Mouse (Mus musculus): ENCODE results near the gene Fars2. TPM values are rescaled to one million over a fixed set of nuclear protein-coding genes. Genes with fewer than 3 reads are reported as not detected.

The Fars2 gene
- polyA plus RNA-seq, 1 experiment from 2014 or later: 31.7 TPM

DNA sequence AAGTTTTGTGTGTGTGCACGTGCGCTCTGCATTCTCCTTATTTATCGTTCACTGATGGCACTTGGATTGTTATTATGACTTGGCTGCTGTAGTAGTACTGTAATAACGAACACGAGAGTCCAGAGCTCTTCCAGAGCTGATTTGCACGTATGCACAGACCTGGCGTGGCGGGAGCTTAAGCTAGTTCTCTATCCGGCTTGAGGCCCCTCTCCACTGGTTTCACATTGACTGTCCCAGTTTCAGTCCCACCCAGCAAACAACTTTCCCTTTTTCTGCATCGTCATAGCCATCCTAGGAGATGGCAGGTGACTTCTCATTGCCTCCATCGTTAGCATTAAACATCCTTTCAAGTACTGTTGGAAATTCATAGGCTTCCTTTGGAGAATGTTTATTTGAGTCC, 252.2 kb downstream of the Fars2 start:
- WGBS: 89% methylated on average over 11 of the region's 11 CpGs
- Histone ChIP-seq H3K4me3 (ENCODE audit: low read length) (no peak overlapping the region), H3K36me3 (ENCODE audit: control insufficient read depth, insufficient read depth, low read length) (no peaks in the 10 kb centered on the region), H3K27me3 (ENCODE audit: control insufficient read depth, insufficient read depth, low read length) (no peaks in the 10 kb centered on the region), H3K4me2 (replicated peaks; ENCODE audit: low read depth, low read length) (no peak overlapping the region), H3K4me1 (ENCODE audit: control insufficient read depth, insufficient read depth, low read length) (no peaks in the 10 kb centered on the region), H3K9ac (ENCODE audit: low read depth, low read length) (no peak overlapping the region), H3K9me3 (ENCODE audit: control insufficient read depth, low read length) (no peaks in the 10 kb centered on the region), H3K27ac (ENCODE audit: low read depth, low read length) (no peak overlapping the region)
- ATAC-seq (ENCODE audit: low FRiP score, low TSS enrichment): no peak

DNA sequence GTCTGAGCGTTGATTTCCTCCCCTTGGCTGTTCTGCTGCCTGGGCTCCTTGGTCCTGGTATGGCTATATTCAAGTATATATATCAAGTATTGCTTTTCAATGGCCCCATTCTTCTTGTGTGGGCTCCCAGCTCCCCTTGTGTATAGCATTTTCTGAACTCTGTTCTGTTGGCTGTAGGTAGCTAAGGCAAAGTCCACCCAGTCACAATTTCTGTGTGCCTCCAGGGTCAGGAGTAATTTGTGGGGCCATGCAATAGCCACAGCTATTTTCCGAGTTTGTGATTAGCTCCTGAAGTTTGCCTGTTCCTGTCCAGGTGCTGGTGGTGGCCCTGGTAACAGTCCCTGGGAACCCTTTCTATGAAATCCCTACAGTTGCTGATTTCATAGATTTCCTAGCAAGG, 266.0 kb downstream of the Fars2 start:
- Histone ChIP-seq H3K9ac (ENCODE audit: low read depth, low read length) (no peak overlapping the region), H3K4me3 (ENCODE audit: low read length) (no peak overlapping the region), H3K27me3 (ENCODE audit: control insufficient read depth, insufficient read depth, low read length) (no peaks in the 10 kb centered on the region), H3K4me1 (ENCODE audit: control insufficient read depth, insufficient read depth, low read length) (no peaks in the 10 kb centered on the region), H3K36me3 (ENCODE audit: control insufficient read depth, insufficient read depth, low read length) (no peaks in the 10 kb centered on the region), H3K9me3 (ENCODE audit: control insufficient read depth, low read length) (no peaks in the 10 kb centered on the region), H3K4me2 (replicated peaks; ENCODE audit: low read depth, low read length) (no peak overlapping the region), H3K27ac (ENCODE audit: low read depth, low read length) (no peak overlapping the region)
- WGBS: 77% methylated on average over 2 of the region's 2 CpGs
- no peak for ATAC-seq (ENCODE audit: low FRiP score, low TSS enrichment)

DNA sequence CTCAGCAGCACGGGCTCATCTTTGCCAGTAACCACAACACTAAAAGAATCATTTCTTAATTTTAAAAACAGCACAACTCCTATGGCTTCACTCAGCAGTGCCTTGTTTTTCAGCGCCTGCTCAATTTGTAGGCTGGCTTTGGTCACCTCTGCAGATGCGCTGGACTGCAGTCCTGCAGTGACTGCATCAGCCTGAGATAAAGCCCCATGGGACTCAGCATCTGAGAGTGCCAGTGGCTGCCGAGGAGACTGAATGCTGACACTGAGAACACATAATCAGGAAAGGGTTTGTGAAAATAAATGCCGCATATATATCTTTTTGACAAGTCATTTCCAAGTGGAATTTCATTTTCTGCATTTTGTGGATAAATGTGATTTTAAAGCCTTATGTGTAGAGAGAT, 268.9 kb downstream of the Fars2 start:
- Histone ChIP-seq H3K36me3 (ENCODE audit: control insufficient read depth, insufficient read depth, low read length) (no peaks in the 10 kb centered on the region), H3K9me3 (ENCODE audit: control insufficient read depth, low read length) (no peaks in the 10 kb centered on the region), H3K4me1 (ENCODE audit: control insufficient read depth, insufficient read depth, low read length) (no peaks in the 10 kb centered on the region), H3K27ac (ENCODE audit: low read depth, low read length) (no peak overlapping the region), H3K4me3 (ENCODE audit: low read length) (no peak overlapping the region), H3K9ac (ENCODE audit: low read depth, low read length) (no peak overlapping the region), H3K4me2 (replicated peaks; ENCODE audit: low read depth, low read length) (no peak overlapping the region), H3K27me3 (ENCODE audit: control insufficient read depth, insufficient read depth, low read length) (no peaks in the 10 kb centered on the region)
- 78% methylated on average over 5 of the region's 5 CpGs for WGBS
- no peak for ATAC-seq (ENCODE audit: low FRiP score, low TSS enrichment)

DNA sequence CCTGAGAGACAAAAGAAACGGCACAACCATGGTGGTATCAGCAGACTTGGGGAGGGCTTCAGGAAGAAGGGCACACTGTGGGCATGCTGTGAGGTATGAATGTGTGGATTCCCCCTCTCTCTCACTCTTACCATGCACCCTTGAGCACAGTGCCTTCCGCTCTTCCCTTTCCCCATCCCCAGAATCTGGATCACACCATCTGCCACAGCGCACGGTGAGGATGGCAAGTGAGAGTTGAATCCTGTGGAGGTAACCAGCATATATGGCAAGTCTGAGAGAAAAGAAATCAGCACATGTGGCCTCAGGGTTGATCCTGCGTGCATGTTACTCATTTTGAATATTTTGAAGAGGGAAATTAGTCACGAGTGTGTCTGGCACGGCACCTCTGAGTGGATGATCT, 274.7 kb downstream of the Fars2 start:
- Histone ChIP-seq H3K4me3 (ENCODE audit: low read length) (no peak overlapping the region), H3K27me3 (ENCODE audit: control insufficient read depth, insufficient read depth, low read length) (no peaks in the 10 kb centered on the region), H3K36me3 (ENCODE audit: control insufficient read depth, insufficient read depth, low read length) (no peaks in the 10 kb centered on the region), H3K4me2 (replicated peaks; ENCODE audit: low read depth, low read length) (no peak overlapping the region), H3K4me1 (ENCODE audit: control insufficient read depth, insufficient read depth, low read length) (no peaks in the 10 kb centered on the region), H3K9ac (ENCODE audit: low read depth, low read length) (no peak overlapping the region), H3K27ac (ENCODE audit: low read depth, low read length) (no peak overlapping the region), H3K9me3 (ENCODE audit: control insufficient read depth, low read length) (no peaks in the 10 kb centered on the region)
- WGBS: 91% methylated on average over 7 of the region's 7 CpGs
- no peak for ATAC-seq (ENCODE audit: low FRiP score, low TSS enrichment)

DNA sequence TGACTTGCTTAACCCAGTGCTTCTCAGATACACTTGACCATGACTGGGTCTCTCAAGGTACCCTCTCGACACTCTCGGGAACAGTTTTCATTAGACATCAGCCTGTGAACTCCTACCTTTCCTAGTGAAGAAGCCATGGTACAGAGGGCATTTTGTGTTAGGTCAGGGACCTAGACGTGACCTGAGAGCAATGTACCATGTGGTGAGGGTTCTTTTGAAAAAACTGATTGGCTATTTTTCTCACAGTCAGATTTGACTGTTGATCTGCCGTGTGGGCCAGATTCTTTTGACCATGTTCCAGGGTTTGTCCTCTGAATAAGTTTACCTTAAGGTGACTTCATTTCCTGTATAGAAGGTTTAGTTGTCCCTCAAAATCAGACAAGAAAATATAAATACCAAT, 275.5 kb downstream of the Fars2 start:
- Histone ChIP-seq H3K9me3 (ENCODE audit: control insufficient read depth, low read length) (no peaks in the 10 kb centered on the region), H3K4me1 (ENCODE audit: control insufficient read depth, insufficient read depth, low read length) (no peaks in the 10 kb centered on the region), H3K27me3 (ENCODE audit: control insufficient read depth, insufficient read depth, low read length) (no peaks in the 10 kb centered on the region), H3K27ac (ENCODE audit: low read depth, low read length) (no peak overlapping the region), H3K9ac (ENCODE audit: low read depth, low read length) (no peak overlapping the region), H3K36me3 (ENCODE audit: control insufficient read depth, insufficient read depth, low read length) (no peaks in the 10 kb centered on the region), H3K4me2 (replicated peaks; ENCODE audit: low read depth, low read length) (no peak overlapping the region), H3K4me3 (ENCODE audit: low read length) (no peak overlapping the region)
- WGBS: 92% methylated on average over 4 of the region's 4 CpGs
- ATAC-seq (ENCODE audit: low FRiP score, low TSS enrichment): no peak

DNA sequence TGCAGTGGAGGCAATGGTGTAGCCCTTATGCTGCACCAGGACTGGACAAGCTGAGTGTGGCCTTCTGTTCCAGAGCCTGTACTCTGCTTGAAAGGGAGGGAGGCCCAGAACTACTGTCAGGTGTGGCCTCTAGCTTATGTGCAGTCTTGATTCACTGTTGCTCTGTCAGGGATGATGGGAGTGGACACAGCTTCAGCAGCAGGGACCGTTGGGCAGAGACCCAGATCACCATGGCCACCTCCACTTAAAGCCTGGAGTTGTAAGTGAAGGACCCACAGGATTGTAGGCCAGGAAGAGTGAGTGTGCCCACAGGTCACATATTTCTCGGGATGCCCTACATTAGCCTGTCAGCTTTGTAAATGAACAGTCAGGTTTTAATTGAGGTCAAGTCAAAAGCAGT, 283.8 kb downstream of the Fars2 start:
- H3K27ac ChIP-seq (ENCODE audit: low read depth, low read length): no peak overlapping the region
- H3K9ac ChIP-seq (ENCODE audit: low read depth, low read length): no peak overlapping the region
- peaks cover 2% of the 10 kb centered on the region; the same call in 1 of the 2 replicates for H3K9me3 ChIP-seq (ENCODE audit: control insufficient read depth, low read length)
- WGBS: 73% methylated on average over 2 of the region's 2 CpGs
- no peaks in the 10 kb centered on the region for H3K4me1 ChIP-seq (ENCODE audit: control insufficient read depth, insufficient read depth, low read length)
- no peak overlapping the region for H3K4me3 ChIP-seq (ENCODE audit: low read length)
- H3K4me2 ChIP-seq (replicated peaks; ENCODE audit: low read depth, low read length): no peak overlapping the region
- H3K27me3 ChIP-seq (ENCODE audit: control insufficient read depth, insufficient read depth, low read length): no peaks in the 10 kb centered on the region
- ATAC-seq (ENCODE audit: low FRiP score, low TSS enrichment): no peak
- H3K36me3 ChIP-seq (ENCODE audit: control insufficient read depth, insufficient read depth, low read length): no peaks in the 10 kb centered on the region

DNA sequence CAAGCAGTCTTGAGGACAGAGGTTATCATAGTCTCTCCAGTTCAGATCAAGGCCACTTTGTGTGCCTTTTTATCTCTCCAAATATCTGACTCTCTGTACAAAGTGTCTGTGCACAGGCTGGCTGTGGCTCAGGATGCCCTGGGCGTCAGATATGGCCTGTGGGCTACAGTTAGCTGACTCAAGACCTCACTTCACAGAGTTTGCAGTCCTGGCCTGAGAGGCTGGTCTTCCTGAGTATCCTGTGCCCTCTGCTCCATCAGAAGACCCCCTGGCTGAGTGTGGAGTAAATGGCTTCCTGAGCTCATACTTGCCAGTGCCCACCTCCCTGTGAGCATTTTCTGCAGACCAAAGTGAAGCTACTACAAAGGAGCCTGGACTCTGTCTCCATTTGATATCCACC, 296.1 kb downstream of the Fars2 start:
- 76% methylated on average over 1 of the region's 1 CpGs for WGBS
- H3K4me1 ChIP-seq (ENCODE audit: control insufficient read depth, insufficient read depth, low read length): no peaks in the 10 kb centered on the region
- no peaks in the 10 kb centered on the region for H3K36me3 ChIP-seq (ENCODE audit: control insufficient read depth, insufficient read depth, low read length)
- no peaks in the 10 kb centered on the region for H3K27me3 ChIP-seq (ENCODE audit: control insufficient read depth, insufficient read depth, low read length)
- ATAC-seq (ENCODE audit: low FRiP score, low TSS enrichment): no peak
- no peak overlapping the region for H3K27ac ChIP-seq (ENCODE audit: low read depth, low read length)
- H3K9ac ChIP-seq (ENCODE audit: low read depth, low read length): no peak overlapping the region
- no peak overlapping the region for H3K4me2 ChIP-seq (replicated peaks; ENCODE audit: low read depth, low read length)
- H3K4me3 ChIP-seq (ENCODE audit: low read length): no peak overlapping the region
- H3K9me3 ChIP-seq (ENCODE audit: control insufficient read depth, low read length): no peaks in the 10 kb centered on the region

DNA sequence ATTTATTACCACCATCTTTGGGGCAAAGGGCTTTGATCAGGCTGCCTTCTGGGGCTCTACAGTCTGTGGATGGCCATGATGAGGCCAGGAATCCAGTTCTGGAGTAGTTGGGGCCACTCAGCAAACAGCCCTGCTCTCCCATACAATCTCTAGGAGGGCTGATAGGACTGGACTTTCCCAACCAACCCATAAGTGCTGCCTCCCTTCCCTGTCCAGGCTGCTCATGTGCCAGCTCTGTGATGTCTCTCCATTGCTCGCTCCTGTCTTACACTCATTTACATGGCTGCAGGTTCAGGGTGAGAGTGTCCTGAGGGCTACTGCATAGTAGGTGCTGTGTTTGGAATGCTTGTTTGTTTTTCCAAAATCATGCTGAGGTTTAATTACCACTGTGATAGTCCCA, 298.0 kb downstream of the Fars2 start:
- Histone ChIP-seq H3K9ac (ENCODE audit: low read depth, low read length) (no peak overlapping the region), H3K36me3 (ENCODE audit: control insufficient read depth, insufficient read depth, low read length) (no peaks in the 10 kb centered on the region), H3K4me1 (ENCODE audit: control insufficient read depth, insufficient read depth, low read length) (no peaks in the 10 kb centered on the region), H3K27ac (ENCODE audit: low read depth, low read length) (no peak overlapping the region), H3K9me3 (ENCODE audit: control insufficient read depth, low read length) (no peaks in the 10 kb centered on the region), H3K27me3 (ENCODE audit: control insufficient read depth, insufficient read depth, low read length) (no peaks in the 10 kb centered on the region), H3K4me2 (replicated peaks; ENCODE audit: low read depth, low read length) (no peak overlapping the region), H3K4me3 (ENCODE audit: low read length) (no peak overlapping the region)
- no peak for ATAC-seq (ENCODE audit: low FRiP score, low TSS enrichment)
- WGBS: 100% methylated on average over 1 of the region's 1 CpGs

DNA sequence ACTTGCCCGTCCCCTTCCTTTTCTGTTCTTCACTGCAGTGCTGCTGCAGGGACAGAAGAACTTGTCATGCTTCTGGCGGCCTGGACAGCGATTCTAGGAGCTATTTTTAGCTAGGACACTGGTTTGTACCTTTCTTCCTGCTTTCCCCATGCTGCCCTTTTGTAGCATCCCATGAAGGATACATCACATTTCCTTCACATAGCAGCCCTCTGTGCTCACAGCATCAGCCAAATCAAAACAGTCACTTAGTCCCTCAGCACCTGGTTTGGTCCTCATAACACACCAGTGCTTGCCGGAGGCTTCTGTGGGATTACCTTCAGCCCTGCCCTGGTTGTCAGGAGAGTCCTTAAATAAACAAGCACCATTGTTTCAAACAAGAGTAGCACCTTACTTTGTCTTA, 299.3 kb downstream of the Fars2 start:
- Histone ChIP-seq H3K27ac (ENCODE audit: low read depth, low read length) (no peak overlapping the region), H3K36me3 (ENCODE audit: control insufficient read depth, insufficient read depth, low read length) (no peaks in the 10 kb centered on the region), H3K9me3 (ENCODE audit: control insufficient read depth, low read length) (no peaks in the 10 kb centered on the region), H3K4me3 (ENCODE audit: low read length) (no peak overlapping the region), H3K4me2 (replicated peaks; ENCODE audit: low read depth, low read length) (no peak overlapping the region), H3K9ac (ENCODE audit: low read depth, low read length) (no peak overlapping the region), H3K4me1 (ENCODE audit: control insufficient read depth, insufficient read depth, low read length) (no peaks in the 10 kb centered on the region), H3K27me3 (ENCODE audit: control insufficient read depth, insufficient read depth, low read length) (no peaks in the 10 kb centered on the region)
- ATAC-seq (ENCODE audit: low FRiP score, low TSS enrichment): no peak
- 73% methylated on average over 4 of the region's 4 CpGs for WGBS

DNA sequence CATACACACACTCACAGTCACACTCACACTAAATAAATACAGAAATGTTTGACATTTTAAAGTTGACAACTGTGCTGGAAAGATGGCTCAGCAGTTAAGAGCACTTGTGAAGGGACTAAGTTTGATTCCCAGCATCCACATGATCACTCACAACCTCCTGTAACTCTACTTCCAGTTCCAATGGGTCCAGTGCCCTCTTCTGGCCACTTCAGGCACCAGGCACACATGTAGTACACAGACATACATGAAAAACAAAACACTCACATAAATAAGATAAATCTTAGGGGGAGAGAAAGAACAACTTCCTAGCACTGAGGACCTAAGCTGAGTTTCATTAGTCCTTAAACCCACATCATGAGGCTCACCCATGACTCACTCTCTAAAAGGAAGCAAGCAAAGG, 302.1 kb downstream of the Fars2 start:
- Histone ChIP-seq H3K4me3 (ENCODE audit: low read length) (no peak overlapping the region), H3K4me1 (ENCODE audit: control insufficient read depth, insufficient read depth, low read length) (no peaks in the 10 kb centered on the region), H3K36me3 (ENCODE audit: control insufficient read depth, insufficient read depth, low read length) (no peaks in the 10 kb centered on the region), H3K9me3 (ENCODE audit: control insufficient read depth, low read length) (no peaks in the 10 kb centered on the region), H3K27me3 (ENCODE audit: control insufficient read depth, insufficient read depth, low read length) (no peaks in the 10 kb centered on the region), H3K9ac (ENCODE audit: low read depth, low read length) (no peak overlapping the region), H3K4me2 (replicated peaks; ENCODE audit: low read depth, low read length) (no peak overlapping the region), H3K27ac (ENCODE audit: low read depth, low read length) (no peak overlapping the region)
- ATAC-seq (ENCODE audit: low FRiP score, low TSS enrichment): no peak
